Mouse (Mus musculus): ENCODE results near the gene Slc8b1.

Slc8b1 gene

DNA sequence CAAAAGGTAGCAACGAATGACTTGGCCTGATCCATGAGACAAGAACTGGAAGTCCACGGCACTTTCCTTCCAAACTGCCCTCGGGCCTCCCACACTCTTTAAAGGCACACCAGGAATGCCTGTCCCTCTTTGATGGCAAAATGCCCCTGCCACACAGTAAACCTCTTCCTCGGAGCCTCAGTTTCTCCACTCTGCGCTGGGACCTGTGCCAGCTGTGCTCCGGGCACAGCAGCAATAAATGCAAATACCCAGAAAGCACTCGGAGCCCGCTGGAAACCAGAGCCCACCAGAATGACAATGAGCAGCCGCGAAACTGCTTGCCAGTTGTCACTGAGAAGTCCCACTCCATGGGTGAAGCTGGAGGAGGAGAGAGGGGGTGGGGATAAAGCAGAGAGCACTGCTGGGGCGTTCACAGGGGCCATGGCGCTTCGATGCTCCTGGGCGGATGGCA lies 56.8 kb downstream of the Slc8b1 start:
- 33% methylated on average over 14 of the region's 14 CpGs for WGBS

DNA sequence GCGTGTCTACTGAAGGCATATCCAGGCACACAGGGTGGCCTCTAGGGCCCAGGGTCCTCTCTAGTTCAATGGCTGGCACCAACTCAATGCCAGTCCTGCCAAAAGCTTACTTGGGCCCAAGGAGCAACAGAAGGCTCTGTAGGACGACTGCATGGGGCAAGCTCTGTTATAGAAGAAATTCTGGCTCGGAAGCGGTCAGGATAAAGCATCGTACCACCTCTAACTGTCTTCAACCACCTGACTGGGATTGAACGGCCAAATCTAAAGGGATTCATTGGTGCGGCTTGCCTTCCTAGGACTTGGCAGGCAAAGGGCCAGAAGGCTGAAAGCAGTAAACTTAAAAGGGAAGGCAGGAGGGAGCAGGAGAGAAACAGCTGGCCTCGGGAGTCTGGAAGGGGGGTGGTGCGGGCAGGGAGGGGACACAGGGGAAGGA lies 57.4 kb downstream of the Slc8b1 start:
- WGBS: 43% methylated on average over 9 of the region's 9 CpGs

DNA sequence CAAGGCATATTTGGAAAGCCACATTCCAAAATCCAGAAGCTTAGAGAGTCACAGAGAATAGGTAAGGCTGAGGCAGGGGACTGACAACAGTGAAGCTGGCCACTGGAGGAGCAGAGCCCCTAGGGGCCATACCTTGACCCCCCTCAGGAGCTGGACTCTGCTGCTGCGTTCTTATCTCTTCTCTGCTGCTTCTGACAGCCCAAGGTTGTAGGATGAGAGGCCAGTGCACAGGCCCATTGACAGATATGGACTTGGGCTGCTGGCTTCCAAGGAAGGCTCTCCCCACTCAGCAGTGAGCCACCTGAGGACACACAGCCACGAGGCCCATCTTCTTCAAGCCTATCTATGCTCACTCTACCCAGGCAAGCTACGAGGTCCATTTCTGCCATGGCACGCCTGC lies 58.0 kb downstream of the Slc8b1 start:
- WGBS: 86% methylated on average over 4 of the region's 4 CpGs

DNA sequence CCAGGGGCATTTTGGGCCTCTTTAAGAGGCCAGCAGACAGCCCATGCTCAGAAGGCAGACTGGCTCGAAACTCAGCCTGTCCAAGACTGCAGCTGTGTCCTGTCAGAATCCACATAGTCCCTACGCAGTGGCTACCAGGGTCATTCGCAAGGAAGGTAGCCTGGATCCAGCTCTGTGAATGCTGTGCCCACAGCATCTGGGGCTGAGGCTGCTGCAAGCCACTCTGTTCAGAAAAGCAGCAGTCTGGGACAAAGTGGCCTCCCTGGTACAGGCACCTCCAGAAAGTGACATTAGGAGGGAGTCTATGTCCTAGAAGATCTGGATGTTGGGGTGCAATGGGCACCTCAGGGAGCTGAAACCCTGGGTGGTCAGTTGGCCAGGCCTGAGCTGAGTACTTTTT lies 58.8 kb downstream of the Slc8b1 start:
- 92% methylated on average over 3 of the region's 3 CpGs for WGBS

DNA sequence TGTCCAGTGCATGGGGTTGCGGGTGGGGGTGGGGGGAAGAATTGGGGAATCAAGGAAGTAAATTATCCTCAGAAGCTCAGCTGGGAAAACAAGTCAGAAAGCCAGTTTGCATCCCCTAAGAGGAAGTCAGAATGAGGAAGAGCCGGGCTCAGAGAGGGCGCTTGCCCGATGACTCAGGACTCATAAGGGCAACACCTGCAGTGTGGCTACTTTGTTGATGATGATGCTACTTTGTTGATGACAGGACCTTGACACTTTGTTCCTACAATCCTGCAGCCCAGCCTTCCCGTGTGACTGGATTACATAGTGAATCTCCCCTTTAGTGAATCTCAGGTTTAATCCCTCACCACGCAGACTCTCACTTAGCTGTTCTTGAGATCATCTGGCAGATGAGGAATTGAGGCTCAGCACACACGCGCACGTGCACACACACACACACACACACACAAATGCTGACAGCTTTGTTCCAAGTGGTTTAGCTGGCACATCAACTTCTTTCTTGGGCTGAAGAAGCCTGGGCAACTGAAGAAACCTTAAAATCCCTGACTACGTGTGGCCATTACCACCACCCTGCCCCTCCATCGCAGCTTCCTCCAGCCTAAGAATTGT lies 59.4 kb downstream of the Slc8b1 start:
- WGBS: 76% methylated on average over 11 of the region's 11 CpGs

DNA sequence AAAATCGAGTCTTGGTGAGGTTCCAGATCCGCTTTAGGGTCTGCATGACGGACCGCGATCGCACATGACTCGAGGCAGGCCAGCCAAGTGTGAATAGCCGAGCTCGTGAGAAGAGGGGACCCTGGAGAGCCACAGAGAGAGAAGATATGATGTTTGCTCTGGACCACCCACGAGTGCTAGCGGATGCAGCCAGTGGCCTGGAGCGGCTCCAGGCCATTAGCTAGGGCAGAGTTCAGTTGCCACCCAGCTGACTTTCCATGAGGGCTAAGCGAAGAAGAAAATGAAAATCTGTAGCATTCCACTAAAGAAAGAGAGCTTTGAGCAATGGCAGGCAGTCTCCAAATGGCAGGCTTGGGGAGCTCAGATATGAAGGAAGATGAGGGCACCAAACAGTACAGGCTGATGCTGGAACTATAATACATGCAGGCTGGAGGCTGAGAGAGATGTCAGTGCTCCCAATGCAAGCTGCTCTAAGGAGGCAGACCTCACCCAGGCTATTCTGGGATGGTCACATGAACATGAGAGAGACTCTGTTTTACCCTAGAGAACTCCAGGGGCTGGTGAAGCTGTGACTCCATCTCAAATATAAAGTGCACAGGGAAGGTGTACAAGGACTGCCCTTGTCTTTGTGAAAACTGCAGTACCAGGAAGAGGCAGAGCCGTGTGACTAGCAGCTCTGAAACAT lies 60.2 kb downstream of the Slc8b1 start:
- 66% methylated on average over 14 of the region's 14 CpGs for WGBS

- WGBS: 70% methylated on average over 10 of the region's 10 CpGs
Observed at GRCm38 (mm10) chr5:120574469-120575063, 63.6 kb downstream of the Slc8b1 start.

DNA sequence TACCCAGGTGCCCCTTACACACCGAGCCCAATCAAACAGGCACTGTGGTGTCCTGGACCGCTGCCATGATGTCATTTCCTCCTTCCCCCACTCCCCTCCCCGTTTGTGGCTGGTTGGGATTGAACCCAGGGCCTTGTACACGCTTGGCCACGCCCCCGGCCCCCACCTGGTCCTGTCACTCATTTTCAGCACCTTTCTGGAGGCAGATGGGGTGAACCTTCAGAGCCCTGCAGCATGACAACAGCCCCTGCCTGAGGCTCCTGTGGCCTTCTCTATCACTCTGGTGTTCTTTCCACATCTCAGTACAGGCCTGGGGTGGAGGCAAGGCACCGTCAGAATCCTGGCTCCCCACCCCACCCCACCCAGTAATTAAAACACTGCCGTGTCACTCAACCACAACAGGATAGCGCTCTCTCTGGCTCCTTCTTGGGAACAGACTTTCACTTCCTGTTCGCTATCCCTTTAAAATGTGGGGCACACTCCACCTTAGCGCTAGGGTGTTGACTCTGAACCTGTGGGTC lies 65.9 kb downstream of the Slc8b1 start:
- WGBS: 72% methylated on average over 11 of the region's 11 CpGs

GRCm38 (mm10) chr5:120577935-120578441 lies 67.0 kb downstream of the Slc8b1 start:
- WGBS: 80% methylated on average over 10 of the region's 10 CpGs

DNA sequence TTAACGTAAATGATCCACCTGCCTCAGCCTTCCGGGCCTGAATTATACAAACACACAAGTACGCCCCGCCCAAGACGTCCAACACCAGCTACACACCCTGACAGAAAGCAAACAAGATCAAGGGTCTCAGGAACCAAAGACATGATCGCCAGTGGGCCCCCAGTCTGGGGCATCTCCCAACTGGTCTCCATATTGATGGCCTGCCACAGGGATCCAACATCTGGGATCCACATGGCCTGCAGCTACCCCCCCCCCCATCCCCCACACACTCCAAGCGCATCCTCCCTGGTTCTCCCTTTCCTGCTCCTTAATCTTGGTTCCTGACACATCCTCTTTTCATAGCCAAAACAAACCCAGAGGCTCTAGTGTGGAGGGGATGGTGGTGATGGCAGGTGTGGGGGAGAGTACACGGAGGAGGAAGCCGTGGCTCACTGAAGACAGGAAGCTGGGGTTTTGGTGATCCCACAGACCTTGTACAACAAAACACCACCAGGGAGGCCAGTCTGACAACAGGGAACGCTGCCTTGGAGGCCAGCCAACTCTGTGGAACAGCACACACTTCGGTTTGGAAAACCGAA lies 67.6 kb downstream of the Slc8b1 start:
- 48% methylated on average over 12 of the region's 12 CpGs for WGBS

GRCm38 (mm10) chr5:120579211-120579897 lies 68.4 kb downstream of the Slc8b1 start:
- 71% methylated on average over 26 of the region's 26 CpGs for WGBS

GRCm38 (mm10) chr5:120579898-120580626 lies 69.1 kb downstream of the Slc8b1 start:
- WGBS: 85% methylated on average over 26 of the region's 26 CpGs

GRCm38 (mm10) chr5:120582002-120582401 lies 71.0 kb downstream of the Slc8b1 start:
- WGBS: 82% methylated on average over 9 of the region's 9 CpGs

- 77% methylated on average over 4 of the region's 4 CpGs for WGBS
Observed at GRCm38 (mm10) chr5:120583511-120583910, 72.5 kb downstream of the Slc8b1 start.
